Mouse (Mus musculus): ENCODE measurements around the gene Zfp869.
"Not testable (repeated sequence)": the region's sequence is repeated elsewhere in the genome, so short reads cannot be mapped to it uniquely, and the experiment has no call there.

Zfp869 gene

DNA sequence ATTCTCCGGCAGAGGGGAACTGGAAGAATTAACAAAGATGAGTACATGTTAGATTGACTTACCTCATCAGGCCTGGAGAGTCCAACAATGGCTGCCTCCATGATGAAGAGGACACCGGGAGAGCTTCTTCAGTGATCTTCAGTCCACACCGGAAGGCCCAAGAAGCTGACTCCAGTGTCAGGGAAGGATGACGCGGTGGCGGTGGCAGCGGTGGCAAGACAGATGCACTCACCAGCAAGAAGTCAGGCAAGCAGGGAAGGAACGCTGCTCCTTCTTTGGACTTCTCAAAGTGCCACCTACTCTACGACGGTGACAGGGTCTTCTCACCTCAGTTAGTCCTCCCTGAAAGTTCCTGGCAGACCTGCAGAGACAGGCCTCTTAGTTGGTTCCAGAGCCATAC, at the start of gene Zfp869:
Gene Zfp869 (minus strand): TSS at position 101 of the 400 bp plus-strand sequence.
- DNase-seq (ENCODE audit: extremely low spot score, low spot score), result not testable (repeated sequence)

DNA sequence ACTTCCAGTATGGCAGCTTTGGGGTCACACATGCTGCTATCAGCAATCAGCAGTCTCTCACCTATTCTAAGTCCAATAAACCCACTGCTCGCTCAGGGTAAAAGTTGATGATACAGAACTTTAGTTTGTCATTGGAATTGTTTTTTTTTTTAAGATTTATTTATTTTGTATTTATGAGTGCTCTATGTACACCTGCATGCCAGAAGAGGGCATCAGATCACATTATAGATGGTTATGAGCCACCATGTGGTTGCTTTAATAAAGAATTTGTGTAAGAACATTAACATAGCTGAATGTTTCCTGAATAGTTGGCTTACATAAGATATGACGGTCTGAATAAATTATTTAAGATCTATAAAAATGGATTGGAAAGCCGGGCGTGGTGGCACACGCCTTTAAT, 47.8 kb upstream of the Zfp869 start:
- DNase-seq (ENCODE audit: extremely low spot score, low spot score), result no peak

DNA sequence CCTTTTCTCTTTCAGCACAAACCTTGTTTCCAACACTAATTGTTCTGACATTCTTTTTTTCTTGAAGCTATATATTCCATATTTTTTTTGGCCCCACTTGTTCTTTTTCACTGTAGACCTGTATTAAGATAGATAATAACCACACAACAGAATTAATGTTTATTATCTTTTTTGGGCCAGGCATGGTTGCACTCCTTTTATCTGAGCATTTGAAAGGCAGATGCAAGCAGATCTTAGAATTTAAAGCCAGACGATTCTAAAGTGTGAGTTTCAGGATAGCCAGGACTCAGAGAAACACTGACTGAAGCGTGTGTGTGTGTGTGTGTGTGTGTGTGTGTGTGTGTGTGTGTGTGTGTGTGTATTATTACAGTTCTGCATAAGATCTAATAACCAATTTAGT, 41.9 kb upstream of the Zfp869 start:
- no peak for DNase-seq (ENCODE audit: extremely low spot score, low spot score)

DNA sequence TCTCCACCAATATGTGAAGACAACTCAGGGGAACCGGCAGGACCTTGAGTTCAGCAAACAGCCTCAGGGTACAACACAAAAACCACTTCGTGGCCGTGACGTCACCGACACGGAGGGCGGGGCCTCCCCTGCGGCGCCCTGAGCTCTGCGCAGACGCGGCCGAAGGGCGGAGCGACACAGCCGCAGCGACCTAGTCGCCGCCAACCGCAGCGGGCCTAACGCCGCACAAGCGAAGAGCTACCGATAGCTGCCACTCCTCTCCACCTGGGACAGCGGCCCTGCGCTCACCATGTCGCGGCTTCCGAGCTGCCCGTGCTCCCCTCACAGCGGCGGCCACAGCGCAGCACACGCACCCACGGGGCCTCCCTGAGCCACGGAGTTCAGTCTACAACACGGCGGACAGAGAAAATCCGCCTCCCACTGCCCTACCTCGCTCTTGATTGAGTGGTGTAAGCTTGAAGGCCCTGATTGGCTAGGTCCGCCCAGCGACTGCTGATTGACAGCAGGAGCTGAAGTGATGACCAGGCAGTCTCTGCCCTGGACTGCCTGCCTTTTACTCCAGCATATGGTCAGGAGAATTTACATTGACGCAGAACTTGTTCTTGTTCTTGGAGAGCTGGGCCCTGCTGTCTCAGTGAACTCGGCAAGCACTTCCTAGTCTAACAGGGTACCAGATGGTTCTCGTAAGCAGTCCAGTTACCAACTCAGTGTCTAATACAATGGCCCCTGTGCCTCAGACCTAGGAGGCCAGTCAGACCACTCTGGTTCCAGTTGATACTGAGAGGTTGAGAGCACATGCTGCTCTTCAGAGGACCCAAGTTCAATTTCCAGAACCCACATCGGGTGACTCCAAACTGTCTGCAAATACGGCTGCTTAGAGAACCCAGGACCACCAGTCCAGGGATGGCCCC, 39.3 kb upstream of the Zfp869 start, which contains the start of gene Zfp963:
Gene Zfp963 (minus strand): TSS at position 427 of the 911 bp plus-strand sequence.
- DNase-seq (ENCODE audit: extremely low spot score, low spot score), result peak; percentile 93

DNA sequence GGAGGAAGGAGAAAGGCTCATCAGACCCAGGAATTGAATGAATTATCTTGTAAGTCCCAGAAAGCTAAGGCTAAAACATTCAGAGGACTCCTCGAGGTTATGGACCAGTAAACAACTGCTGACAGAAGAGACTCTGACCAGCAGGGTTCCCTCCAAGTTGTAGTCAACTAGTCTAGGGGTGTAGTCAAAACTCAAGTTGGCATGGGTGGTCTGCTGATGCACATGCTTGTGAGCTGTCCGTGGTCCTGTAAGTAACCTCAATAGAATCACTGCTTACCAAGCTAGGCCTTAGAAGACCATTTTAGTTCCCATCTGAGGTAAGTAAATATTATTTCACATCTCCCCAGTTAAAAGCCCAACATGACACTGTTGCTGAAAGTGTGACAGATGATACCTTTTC, 30.7 kb upstream of the Zfp869 start:
- DNase-seq (ENCODE audit: extremely low spot score, low spot score), result no peak

DNA sequence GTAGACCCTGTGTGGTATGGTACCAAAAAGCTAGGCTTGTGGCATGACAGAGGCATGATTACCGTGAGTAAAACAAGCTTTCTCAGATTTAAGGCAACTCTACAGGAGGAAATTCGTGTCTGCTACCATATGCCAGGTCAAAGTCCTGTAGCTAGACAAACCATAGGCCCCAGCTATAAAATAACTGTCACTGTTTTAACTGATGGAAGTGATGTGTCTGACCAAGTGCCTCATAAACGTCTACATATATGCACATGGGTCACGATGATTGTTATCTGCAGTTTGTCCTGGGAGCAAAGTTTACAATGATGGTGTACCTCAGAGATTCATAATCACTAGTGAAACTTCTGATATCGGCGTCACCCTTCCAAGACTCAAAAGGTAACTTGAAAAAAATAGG, 30.2 kb upstream of the Zfp869 start:
- no peak for DNase-seq (ENCODE audit: extremely low spot score, low spot score)

DNA sequence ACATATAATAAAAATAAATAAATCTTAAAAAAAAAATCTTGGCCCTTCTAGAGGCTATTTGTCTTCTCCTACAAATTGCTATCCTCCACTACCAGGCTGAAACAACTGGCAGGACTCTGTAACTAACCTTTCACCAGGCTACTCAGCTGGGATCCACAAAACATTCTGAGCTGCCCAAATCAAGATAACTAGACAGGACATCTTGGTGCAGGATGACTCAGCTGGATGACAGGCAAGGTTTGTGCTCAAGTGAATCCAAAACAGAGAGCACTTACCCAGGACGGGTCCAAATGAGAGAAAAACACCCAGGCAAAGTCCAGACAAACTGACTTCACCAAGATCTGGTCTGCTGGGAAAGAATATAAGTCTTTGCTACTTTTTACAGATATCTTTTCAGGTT, 25.0 kb upstream of the Zfp869 start:
- DNase-seq (ENCODE audit: extremely low spot score, low spot score), result no peak

DNA sequence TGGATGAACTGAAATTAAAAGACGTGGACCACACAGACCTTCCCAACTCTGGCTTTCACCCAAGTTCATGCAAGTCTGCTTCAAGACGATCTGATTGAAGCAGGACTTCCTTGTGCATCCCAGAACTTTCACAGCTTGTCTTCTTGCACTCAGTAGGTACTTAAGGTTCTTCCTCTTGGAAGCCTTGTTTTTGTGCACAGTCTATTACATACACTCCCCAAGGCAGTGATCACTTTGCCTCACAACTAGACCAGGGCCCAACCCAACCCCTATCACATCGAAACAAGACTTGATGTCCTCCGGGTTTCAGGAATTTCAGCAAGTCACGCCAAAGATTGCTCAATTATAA, 6.7 kb upstream of the Zfp869 start:
- no peak for DNase-seq (ENCODE audit: extremely low spot score, low spot score)

DNA sequence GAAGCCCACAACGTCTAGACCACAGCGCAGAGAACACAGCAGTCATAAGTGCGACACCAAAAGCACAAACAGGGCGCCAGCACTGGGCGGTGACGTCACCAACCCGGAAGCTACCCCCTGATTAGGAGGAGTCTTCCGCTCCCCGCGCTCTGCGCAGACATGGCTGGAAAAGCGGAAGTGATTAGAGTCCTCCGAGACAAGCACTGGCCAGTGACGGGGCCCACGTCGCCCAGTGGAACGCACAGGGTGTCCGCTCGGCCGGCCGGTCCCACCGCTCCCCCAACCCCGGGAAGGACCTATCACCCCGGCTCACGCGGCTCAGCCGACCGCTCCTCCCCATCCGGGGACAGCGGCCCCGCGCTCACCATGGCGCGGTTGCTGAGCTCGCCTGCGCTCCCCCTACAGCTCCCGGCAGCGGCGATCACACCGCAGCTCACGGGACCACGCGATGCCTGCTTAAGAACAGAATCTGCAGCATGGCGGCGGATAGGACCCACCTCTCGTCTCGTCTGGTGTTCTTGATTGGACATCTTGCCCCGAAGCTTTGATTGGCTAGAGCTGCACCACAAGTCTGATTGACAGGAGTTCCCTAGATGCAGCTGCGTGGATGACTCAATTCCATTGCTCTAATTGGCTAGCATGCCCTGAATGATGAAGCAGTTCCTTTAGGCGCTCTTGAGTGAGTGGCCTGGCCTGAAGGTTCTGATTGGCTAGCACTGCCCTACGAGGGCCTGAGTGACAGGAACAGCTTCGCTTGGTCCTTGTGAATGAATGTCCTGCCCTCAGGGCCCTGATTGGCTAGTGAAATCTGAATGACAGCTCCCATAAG, 6.1 kb upstream of the Zfp869 start:
- peak; percentile 92 for DNase-seq (ENCODE audit: extremely low spot score, low spot score)

DNA sequence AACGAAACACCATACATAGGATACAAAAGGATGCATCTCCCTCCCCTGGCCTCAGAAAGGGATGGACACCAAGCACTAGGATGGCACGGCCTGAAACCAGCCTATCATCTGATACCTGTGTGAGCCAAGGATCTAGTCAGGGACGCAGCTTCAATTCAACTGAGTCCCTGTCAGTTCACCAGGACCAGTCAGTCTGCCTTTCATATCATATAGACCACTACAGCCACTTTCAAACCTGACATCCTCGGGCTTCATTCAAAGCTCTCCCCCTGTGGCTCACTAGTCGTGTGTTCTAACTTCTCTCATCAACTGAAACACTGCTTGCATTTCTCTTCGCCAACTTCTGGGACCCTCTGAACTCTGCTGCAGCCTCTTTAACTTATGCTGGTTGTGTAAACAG, 4.8 kb upstream of the Zfp869 start:
- no peak for DNase-seq (ENCODE audit: extremely low spot score, low spot score)

DNA sequence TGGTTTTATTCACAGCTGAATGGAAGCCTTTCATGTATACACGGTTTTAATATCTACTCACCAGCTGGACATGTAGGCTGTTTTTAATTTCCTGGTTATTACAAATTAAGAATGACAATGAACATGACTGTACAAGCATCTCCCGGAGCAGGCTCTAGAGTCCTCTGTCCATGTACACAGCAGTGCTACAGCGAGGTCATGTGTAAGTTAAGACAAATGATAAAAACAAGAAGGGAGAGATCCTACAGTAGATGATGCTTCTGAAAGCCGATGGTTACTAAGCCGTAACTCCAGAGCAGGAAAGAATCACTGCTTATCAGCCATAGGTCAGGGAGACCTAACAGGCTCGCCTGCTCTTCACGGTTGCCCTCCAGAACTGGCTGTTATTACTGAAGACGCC, 3.0 kb upstream of the Zfp869 start:
- no peak for DNase-seq (ENCODE audit: extremely low spot score, low spot score)

DNA sequence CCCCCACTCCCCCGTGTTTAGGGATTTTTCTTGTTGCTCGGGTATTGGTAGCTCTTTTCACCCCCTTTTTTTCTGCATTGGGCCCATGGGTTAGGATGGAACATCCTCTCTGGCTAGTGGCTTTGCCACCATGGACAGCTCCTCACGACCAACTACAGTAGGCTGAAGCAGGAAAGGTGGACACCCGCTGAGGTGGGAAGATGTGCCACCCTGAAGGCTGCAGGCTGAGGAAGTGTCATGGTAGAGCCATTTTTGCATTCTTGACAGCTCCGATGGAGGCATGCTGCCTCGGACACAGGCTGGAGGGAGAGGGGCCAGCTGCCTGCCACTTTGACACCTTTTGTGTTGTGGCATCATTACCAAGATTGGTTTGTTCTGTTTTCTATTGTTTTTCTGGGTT, 8.7 kb downstream of the Zfp869 start:
- no peak for DNase-seq (ENCODE audit: extremely low spot score, low spot score)

DNA sequence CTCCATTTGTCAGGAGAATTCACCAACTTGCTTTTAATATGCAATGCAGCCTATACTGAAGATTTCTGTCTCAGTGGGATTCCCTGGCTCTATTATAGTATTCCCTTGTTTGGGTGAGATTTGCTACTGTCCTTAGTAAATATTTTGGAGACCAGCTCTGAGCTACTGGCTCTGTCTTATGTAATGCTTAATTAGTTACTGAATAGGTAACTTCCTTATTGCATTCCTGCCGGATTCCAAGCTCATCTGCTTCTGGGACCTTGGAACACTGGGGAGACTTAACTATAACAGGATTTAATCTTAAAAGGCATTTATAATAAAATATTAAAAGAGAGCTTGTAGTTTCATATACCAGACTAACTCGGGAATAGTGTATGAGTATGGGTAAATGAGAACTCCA, 45.5 kb downstream of the Zfp869 start:
- DNase-seq (ENCODE audit: extremely low spot score, low spot score), result not testable (repeated sequence)

DNA sequence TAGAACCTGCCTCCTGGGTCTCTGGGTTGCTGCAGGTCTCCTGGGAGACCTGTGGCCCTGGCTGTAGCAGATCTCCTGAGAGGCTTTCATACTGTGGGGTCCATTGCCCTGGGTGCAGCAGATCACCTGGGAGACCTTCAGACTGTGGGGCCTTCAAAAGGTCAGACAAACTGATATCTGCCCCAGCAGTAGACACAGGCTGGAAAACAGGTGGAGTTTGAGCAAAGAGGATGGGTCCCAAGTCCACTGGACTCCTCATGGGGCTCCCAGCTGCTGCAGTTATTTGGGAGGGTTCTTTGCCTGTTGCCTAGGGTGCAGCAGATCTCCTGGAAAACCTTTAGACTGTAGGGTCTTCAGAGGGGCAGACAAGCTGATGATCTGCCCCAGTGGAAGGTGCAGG, 49.2 kb downstream of the Zfp869 start:
- no peak for DNase-seq (ENCODE audit: extremely low spot score, low spot score)
